Mouse (Mus musculus) MEL (cell line): Measurements from ENCODE around the gene 1700017B05Rik.

Experiments
- BHLHE40 ChIP-seq: IDR thresholded peaks from 2 replicates; pipeline ENCODE4 v1.6.1; 2012; ENCODE audit warnings: low read depth, mild to moderate bottlenecking, inconsistent platforms, low read length, improper control_type of control experiment, borderline replicate concordance
- CTCF ChIP-seq, 3 experiments: IDR thresholded peaks in 2 of 3; conservative IDR thresholded peaks in 1 of 3; 2 replicates each; pipeline ENCODE4 v1.5.1; 2011 to 2012; ENCODE audit warnings: low read length in 3 of 3, low read depth in 2 of 3, mild to moderate bottlenecking in 2 of 3, improper control_type of control experiment in 1 of 3, inconsistent platforms in 1 of 3, mixed read lengths in 1 of 3, moderate library complexity in 1 of 3; ENCODE audit not compliant: control insufficient read depth in 1 of 3, insufficient read depth in 1 of 3, poor library complexity in 1 of 3, severe bottlenecking in 1 of 3
- GATA1 ChIP-seq: IDR thresholded peaks from 2 replicates; pipeline ENCODE4 v1.6.1; 2011; ENCODE audit warnings: low read depth, low read length, improper control_type of control experiment
- MAX ChIP-seq: IDR thresholded peaks from 2 replicates; pipeline ENCODE4 v1.6.1; 2011; ENCODE audit warnings: low read length, improper control_type of control experiment
- MEF2A ChIP-seq: IDR thresholded peaks from 2 replicates; pipeline ENCODE4 v1.6.1; 2014; ENCODE audit warnings: low read depth, mild to moderate bottlenecking, inconsistent platforms, low read length, improper control_type of control experiment; ENCODE audit not compliant: poor library complexity, insufficient replicate concordance, severe bottlenecking; ENCODE audit errors: extremely low read depth
- NRF1 ChIP-seq: IDR thresholded peaks from 2 replicates; pipeline ENCODE4 v1.6.1; 2014; ENCODE audit warnings: low read depth, mild to moderate bottlenecking, inconsistent platforms, low read length, improper control_type of control experiment, moderate library complexity; ENCODE audit not compliant: poor library complexity, insufficient read depth, severe bottlenecking
- TBP ChIP-seq: IDR thresholded peaks from 2 replicates; pipeline ENCODE4 v1.8.0; 2011; ENCODE audit warnings: low read depth, low read length, improper control_type of control experiment
- TCF12 ChIP-seq: IDR thresholded peaks from 2 replicates; pipeline ENCODE4 v1.6.1; 2014; ENCODE audit warnings: low read depth, mild to moderate bottlenecking, inconsistent platforms, low read length, improper control_type of control experiment, moderate library complexity
- USF1 ChIP-seq: IDR thresholded peaks from 2 replicates; pipeline ENCODE4 v1.6.1; 2014; ENCODE audit warnings: low read depth, mild to moderate bottlenecking, inconsistent platforms, low read length, improper control_type of control experiment, moderate library complexity

DNA sequence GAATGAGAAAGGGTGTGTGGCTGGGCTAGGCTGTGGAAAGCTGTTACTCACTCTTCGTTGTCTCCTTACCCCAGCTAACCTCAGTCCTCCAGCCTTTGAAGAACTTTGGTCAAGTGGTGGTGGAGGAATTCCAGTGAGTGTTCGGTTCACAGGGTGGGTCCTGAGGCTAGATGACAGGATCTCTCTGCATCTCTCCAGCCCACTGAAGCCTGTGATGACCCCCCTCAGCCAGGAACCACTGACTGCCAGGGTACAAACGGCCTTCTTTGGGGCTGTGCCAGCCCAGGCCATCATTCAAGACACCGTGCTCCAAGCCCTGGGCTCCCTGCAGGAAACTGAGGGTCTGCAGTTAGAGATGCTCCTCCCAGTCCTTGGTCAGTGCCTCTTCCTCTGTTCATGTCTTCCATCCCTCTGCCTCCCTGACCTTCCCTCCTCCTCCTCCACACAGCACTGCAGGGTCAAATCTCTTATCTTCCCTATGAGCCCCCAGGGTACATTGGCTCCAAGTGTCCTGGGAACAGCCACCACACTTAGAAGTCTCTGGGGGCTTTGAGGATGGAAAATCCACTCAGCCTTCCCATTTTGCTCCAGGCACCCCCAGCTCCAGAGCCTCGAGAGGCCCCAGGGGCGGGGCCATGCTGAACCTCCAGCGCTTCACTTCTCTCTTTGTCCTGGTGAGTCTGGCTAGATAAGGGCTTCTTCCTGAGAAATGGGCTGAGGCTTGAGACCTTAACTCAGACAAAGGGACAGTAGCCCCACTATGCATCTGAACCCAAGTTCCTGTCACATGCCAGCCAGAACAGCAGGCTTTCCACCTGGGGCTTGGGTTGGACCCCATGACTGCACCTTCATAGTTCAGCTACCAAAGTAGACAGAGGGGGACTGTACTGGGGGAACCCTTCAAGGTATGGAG, 14.1 kb downstream of the 1700017B05Rik start:
- TF ChIP-seq MAX (0 out of 2 replicates have a peak, but pooled peaks have one; percentile 25), USF1 (0 out of 2 replicates have a peak, but pooled peaks have one; percentile 24), GATA1 (peak; percentile 73), TBP (no peak), NRF1 (no peak), TCF12 (no peak), MEF2A (no peak), CTCF (IDR thresholded peaks at IDR 0.05 in 2 of 3, conservative IDR thresholded peaks at IDR 0.05 in 1 of 3; ENCODE audit: control insufficient read depth in 1 of 3, insufficient read depth in 1 of 3, low read depth in 2 of 3, low read length in 3 of 3, poor library complexity in 1 of 3, severe bottlenecking in 1 of 3) (no peak), BHLHE40 (no peak)
